Mouse (Mus musculus) hindbrain, embryonic 16.5 days (tissue): ENCODE data around the gene Gm11037. TPM values are rescaled to one million over a fixed set of nuclear protein-coding genes. Genes with fewer than 3 reads are reported as not detected.
A peak's percentile ranks its signal among the peaks of the same experiment; 100 is the strongest.

Experiments
- ATAC-seq: fragments of 200-750 bp; cut with Nextera tagmentation; 2 replicates; pipeline ENCODE4 v1.8.0; 2017; ENCODE audit warnings: moderate TSS enrichment, moderate library complexity
- H3K27ac ChIP-seq: fragments of 300-500 bp; sonication (generic); 2 replicates; pipeline ENCODE4 v1.5.1; 2014; ENCODE audit warnings: low read depth, mild to moderate bottlenecking, control low read depth, low read length, moderate library complexity
- H3K27me3 ChIP-seq: fragments of 300-500 bp; sonication (generic); replicated peaks from 2 replicates; pipeline ENCODE4 v1.6.1; 2014; ENCODE audit warnings: low read length; ENCODE audit not compliant: control insufficient read depth, insufficient read depth
- H3K36me3 ChIP-seq: fragments of 300-500 bp; sonication (generic); 2 replicates; pipeline ENCODE4 v1.6.1; 2014; ENCODE audit warnings: mild to moderate bottlenecking, low read length, moderate library complexity, mixed read lengths; ENCODE audit not compliant: control insufficient read depth, insufficient read depth
- H3K4me1 ChIP-seq: fragments of 300-500 bp; sonication (generic); 2 replicates; pipeline ENCODE4 v1.6.1; 2014; ENCODE audit warnings: low read depth, low read length; ENCODE audit not compliant: control insufficient read depth, insufficient read depth
- H3K4me2 ChIP-seq: fragments of 300-500 bp; sonication (generic); 2 replicates; pipeline ENCODE4 v1.6.1; 2014; ENCODE audit warnings: mild to moderate bottlenecking, low read length, control low read depth, moderate library complexity
- H3K4me3 ChIP-seq: fragments of 300-500 bp; sonication (generic); 2 replicates; pipeline ENCODE4 v1.5.1; 2014; ENCODE audit warnings: mild to moderate bottlenecking, low read length, control low read depth, moderate library complexity
- H3K9ac ChIP-seq: fragments of 300-500 bp; sonication (generic); 2 replicates; pipeline ENCODE4 v1.6.1; 2014; ENCODE audit warnings: low read depth, mild to moderate bottlenecking, control low read depth, low read length, moderate library complexity
- H3K9me3 ChIP-seq: fragments of 300-500 bp; sonication (generic); 2 replicates; pipeline ENCODE4 v1.6.1; 2014; ENCODE audit warnings: mild to moderate bottlenecking, low read length, moderate library complexity; ENCODE audit not compliant: control insufficient read depth
- WGBS: fragments of 180-500 bp; shearing (Covaris S2); extraction: QIAGEN DNeasy Blood & Tissue Kit; methylation state at CpG from one replicate; pipeline ENCODE4 v1.1.7; 2014; 5-methylcytosine and 5-hydroxymethylcytosine counted together
- polyA plus RNA-seq: library from polyadenylated mRNA; unstranded; fragments of >200 nt; fragmentation: Nextera tagmentation; extraction: Ambion mirVana; gene quantifications from 2 replicates; pipeline ENCODE4 v1.2.1, GENCODE M21; 2015

The Gm11037 gene
- polyA plus RNA-seq, 1 experiment from 2014 or later: not detected

GRCm38 (mm10) chr2:131127161-131127730 lies 6.1 kb upstream of the Gm11037 start, which contains the start of gene Hspa12b:
TSS of gene Hspa12b (plus strand) at chr2:131127280.
- Histone ChIP-seq H3K4me1 (peaks cover 7% of the 10 kb centered on the region), H3K4me3 (peak within 1 kb of the TSS; percentile 39), H3K27ac (peak within 1 kb of the TSS; percentile 20; the same call in 1 of the 2 replicates), H3K27me3 (no peaks in the 10 kb centered on the region), H3K9me3 (no peaks in the 10 kb centered on the region), H3K9ac (peak within 1 kb of the TSS; percentile 64), H3K36me3 (no peaks in the 10 kb centered on the region), H3K4me2 (peak within 1 kb of the TSS; percentile 68)
- ATAC-seq: peak; percentile 70
- 2% methylated on average over 28 of the region's 28 CpGs for WGBS

GRCm38 (mm10) chr2:131128211-131128610 lies 5.1 kb upstream of the Gm11037 start:
- H3K4me3 ChIP-seq: no peak overlapping the region
- ATAC-seq: no peak
- WGBS: 87% methylated on average over 5 of the region's 5 CpGs

GRCm38 (mm10) chr2:131128636-131129157 lies 4.6 kb upstream of the Gm11037 start:
- no peak overlapping the region for H3K4me3 ChIP-seq
- no peaks in the 10 kb centered on the region for H3K36me3 ChIP-seq
- 83% methylated on average over 3 of the region's 3 CpGs for WGBS
- no peak overlapping the region for H3K9ac ChIP-seq
- H3K4me1 ChIP-seq: peaks cover 7% of the 10 kb centered on the region
- H3K27ac ChIP-seq: no peak overlapping the region
- no peaks in the 10 kb centered on the region for H3K9me3 ChIP-seq
- H3K27me3 ChIP-seq: no peaks in the 10 kb centered on the region
- peak overlapping the region; percentile 0; the same call in 1 of the 2 replicates for H3K4me2 ChIP-seq
- ATAC-seq: no peak

More at GRCm38 (mm10) chr2:131128211-131128610, 5.1 kb upstream of the Gm11037 start:
- H3K9ac ChIP-seq: no peak overlapping the region
- H3K36me3 ChIP-seq: no peaks in the 10 kb centered on the region
- H3K4me2 ChIP-seq: peak overlapping the region; percentile 0
- no peaks in the 10 kb centered on the region for H3K27me3 ChIP-seq
- H3K9me3 ChIP-seq: no peaks in the 10 kb centered on the region
- peaks cover 7% of the 10 kb centered on the region for H3K4me1 ChIP-seq
- H3K27ac ChIP-seq: no peak overlapping the region

DNA sequence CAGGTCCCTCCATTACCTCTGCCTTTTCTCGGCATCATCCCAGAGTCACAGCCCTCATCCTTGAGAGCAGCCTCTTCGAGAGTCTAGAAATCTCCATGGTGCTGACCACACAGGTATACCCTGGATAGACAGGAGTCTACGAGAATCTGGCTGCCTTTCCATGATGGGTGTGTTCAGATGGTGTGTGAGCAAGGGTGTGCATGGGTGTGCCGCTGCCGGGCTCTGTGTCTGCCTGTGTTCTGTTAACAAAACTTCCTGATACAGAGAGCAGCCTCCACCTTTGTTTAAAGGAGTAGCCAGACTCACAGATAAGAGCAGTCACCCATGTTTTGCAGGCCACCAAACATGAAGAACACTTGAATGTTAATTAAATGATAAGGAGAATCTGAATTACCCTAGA lies 3.5 kb upstream of the Gm11037 start:
- no peak overlapping the region for H3K4me3 ChIP-seq
- no peak for ATAC-seq
- H3K4me1 ChIP-seq: peaks cover 7% of the 10 kb centered on the region
- no peak overlapping the region for H3K27ac ChIP-seq
- no peak overlapping the region for H3K4me2 ChIP-seq
- H3K27me3 ChIP-seq: no peaks in the 10 kb centered on the region
- H3K9me3 ChIP-seq: no peaks in the 10 kb centered on the region
- H3K36me3 ChIP-seq: no peaks in the 10 kb centered on the region
- no peak overlapping the region for H3K9ac ChIP-seq
- WGBS: 85% methylated on average over 5 of the region's 5 CpGs

GRCm38 (mm10) chr2:131130849-131131248 lies 2.4 kb upstream of the Gm11037 start:
- Histone ChIP-seq H3K4me2 (no peak overlapping the region), H3K27me3 (no peaks in the 10 kb centered on the region), H3K4me3 (no peak overlapping the region), H3K9ac (no peak overlapping the region), H3K9me3 (no peaks in the 10 kb centered on the region), H3K27ac (no peak overlapping the region), H3K4me1 (peaks cover 7% of the 10 kb centered on the region), H3K36me3 (no peaks in the 10 kb centered on the region)
- WGBS: 80% methylated on average over 2 of the region's 2 CpGs
- no peak for ATAC-seq

GRCm38 (mm10) chr2:131132111-131132888 lies 997 bp upstream of the Gm11037 start:
- no peaks in the 10 kb centered on the region for H3K27me3 ChIP-seq
- 84% methylated on average over 10 of the region's 10 CpGs for WGBS
- H3K4me3 ChIP-seq: no peak overlapping the region
- no peaks in the 10 kb centered on the region for H3K36me3 ChIP-seq
- H3K4me1 ChIP-seq: peaks cover 2% of the 10 kb centered on the region
- no peak overlapping the region for H3K4me2 ChIP-seq
- no peak overlapping the region for H3K27ac ChIP-seq
- no peaks in the 10 kb centered on the region for H3K9me3 ChIP-seq
- no peak for ATAC-seq
- no peak overlapping the region for H3K9ac ChIP-seq

DNA sequence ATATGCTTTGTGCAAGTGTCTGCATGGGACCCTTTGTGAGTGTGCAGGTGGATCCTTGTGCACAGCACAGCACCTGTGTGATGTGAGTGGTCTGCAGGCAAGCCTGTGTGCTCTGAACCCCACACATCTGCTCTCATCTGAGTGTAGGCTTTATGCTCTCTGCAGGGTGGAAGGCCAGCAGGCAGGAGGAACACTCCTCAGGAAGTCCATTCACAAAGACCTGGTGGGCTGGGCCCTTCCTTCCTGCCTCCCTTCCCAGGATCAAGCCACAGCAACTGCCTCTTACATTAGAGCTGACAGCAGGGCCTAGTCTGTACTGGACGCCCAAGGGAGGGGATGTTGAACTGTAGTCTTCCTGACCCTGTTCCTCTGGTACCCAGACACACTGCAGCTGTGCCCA lies 1.1 kb downstream of the Gm11037 start:
- Histone ChIP-seq H3K27ac (no peak overlapping the region), H3K9ac (no peak overlapping the region)

GRCm38 (mm10) chr2:131134826-131135400 lies 1.6 kb downstream of the Gm11037 start:
- no peak overlapping the region for H3K4me3 ChIP-seq
- H3K4me2 ChIP-seq: no peak overlapping the region
- H3K27ac ChIP-seq: no peak overlapping the region
- H3K9ac ChIP-seq: no peak overlapping the region
- H3K9me3 ChIP-seq: no peaks in the 10 kb centered on the region
- no peak for ATAC-seq
- no peaks in the 10 kb centered on the region for H3K27me3 ChIP-seq
- no peaks in the 10 kb centered on the region for H3K36me3 ChIP-seq
- no peaks in the 10 kb centered on the region for H3K4me1 ChIP-seq
- 86% methylated on average over 8 of the region's 8 CpGs for WGBS

More for the DNA sequence above, 1.1 kb downstream of the Gm11037 start:
- no peak; the same call in 1 of the 2 replicates for ATAC-seq
- H3K9me3 ChIP-seq: no peaks in the 10 kb centered on the region
- WGBS: 67% methylated on average over 1 of the region's 1 CpGs
- H3K27me3 ChIP-seq: no peaks in the 10 kb centered on the region
- no peak overlapping the region for H3K4me2 ChIP-seq
- no peaks in the 10 kb centered on the region for H3K36me3 ChIP-seq
- H3K4me1 ChIP-seq: no peaks in the 10 kb centered on the region
- H3K4me3 ChIP-seq: no peak overlapping the region
